Mouse (Mus musculus): ENCODE measurements around the gene Galnt14. TPM values are rescaled to one million over a fixed set of nuclear protein-coding genes. Genes with fewer than 3 reads are reported as not detected.

The Galnt14 gene
- polyA plus RNA-seq, 1 experiment from 2014 or later, result 3.9 TPM

- no peaks in the 10 kb centered on the region for H3K27me3 ChIP-seq
- no peak for ATAC-seq (ENCODE audit: insufficient number of reproducible peaks, insufficient read depth, low FRiP score, low TSS enrichment, low read depth)
- H3K9ac ChIP-seq, result no peak overlapping the region
- no peak overlapping the region for H3K4me2 ChIP-seq
- 81% methylated on average over 7 of the region's 7 CpGs for WGBS
- H3K27ac ChIP-seq, result no peak overlapping the region
- no peak overlapping the region for H3K4me3 ChIP-seq
- no peaks in the 10 kb centered on the region for H3K9me3 ChIP-seq
- no peaks in the 10 kb centered on the region for H3K4me1 ChIP-seq
- no peaks in the 10 kb centered on the region for H3K36me3 ChIP-seq
These were observed 188.1 kb downstream of the Galnt14 start for GRCm38 (mm10) chr17:73522169-73522568.

GRCm38 (mm10) chr17:73519350-73519749 lies 190.9 kb downstream of the Galnt14 start:
- no peaks in the 10 kb centered on the region for H3K27me3 ChIP-seq
- H3K4me3 ChIP-seq, result no peak overlapping the region
- H3K27ac ChIP-seq, result no peak overlapping the region
- H3K36me3 ChIP-seq, result no peaks in the 10 kb centered on the region
- WGBS, result 74% methylated on average over 5 of the region's 5 CpGs
- H3K9me3 ChIP-seq, result no peaks in the 10 kb centered on the region
- no peak overlapping the region for H3K4me2 ChIP-seq
- ATAC-seq (ENCODE audit: insufficient number of reproducible peaks, insufficient read depth, low FRiP score, low TSS enrichment, low read depth), result no peak
- no peak overlapping the region for H3K9ac ChIP-seq
- H3K4me1 ChIP-seq, result no peaks in the 10 kb centered on the region

GRCm38 (mm10) chr17:73518359-73518758 lies 191.9 kb downstream of the Galnt14 start:
- H3K36me3 ChIP-seq, result no peaks in the 10 kb centered on the region
- no peaks in the 10 kb centered on the region for H3K27me3 ChIP-seq
- no peaks in the 10 kb centered on the region for H3K9me3 ChIP-seq
- H3K4me2 ChIP-seq, result no peak overlapping the region
- no peak overlapping the region for H3K4me3 ChIP-seq
- no peak overlapping the region for H3K27ac ChIP-seq
- H3K9ac ChIP-seq, result no peak overlapping the region
- 71% methylated on average over 1 of the region's 1 CpGs for WGBS
- no peak for ATAC-seq (ENCODE audit: insufficient number of reproducible peaks, insufficient read depth, low FRiP score, low TSS enrichment, low read depth)
- H3K4me1 ChIP-seq, result no peaks in the 10 kb centered on the region

GRCm38 (mm10) chr17:73515506-73515905 lies 194.7 kb downstream of the Galnt14 start:
- ATAC-seq (ENCODE audit: insufficient number of reproducible peaks, insufficient read depth, low FRiP score, low TSS enrichment, low read depth), result no peak
- H3K27me3 ChIP-seq, result no peaks in the 10 kb centered on the region
- H3K4me3 ChIP-seq, result no peak overlapping the region
- H3K36me3 ChIP-seq, result no peaks in the 10 kb centered on the region
- WGBS, result 95% methylated on average over 3 of the region's 3 CpGs
- no peak overlapping the region for H3K4me2 ChIP-seq
- no peaks in the 10 kb centered on the region for H3K9me3 ChIP-seq
- H3K9ac ChIP-seq, result no peak overlapping the region
- no peaks in the 10 kb centered on the region for H3K4me1 ChIP-seq
- H3K27ac ChIP-seq, result no peak overlapping the region

- no peaks in the 10 kb centered on the region for H3K36me3 ChIP-seq
- H3K4me1 ChIP-seq, result no peaks in the 10 kb centered on the region
- H3K9me3 ChIP-seq, result no peaks in the 10 kb centered on the region
- no peak for ATAC-seq (ENCODE audit: insufficient number of reproducible peaks, insufficient read depth, low FRiP score, low TSS enrichment, low read depth)
- no peak overlapping the region for H3K9ac ChIP-seq
- H3K27ac ChIP-seq, result no peak overlapping the region
- no peak overlapping the region for H3K4me2 ChIP-seq
- WGBS, result 93% methylated on average over 1 of the region's 1 CpGs
- H3K27me3 ChIP-seq, result no peaks in the 10 kb centered on the region
- H3K4me3 ChIP-seq, result no peak overlapping the region
These were observed 195.4 kb downstream of the Galnt14 start for GRCm38 (mm10) chr17:73514862-73515261.

GRCm38 (mm10) chr17:73514258-73514657 lies 196.0 kb downstream of the Galnt14 start:
- Histone ChIP-seq H3K9me3 (no peaks in the 10 kb centered on the region), H3K36me3 (no peaks in the 10 kb centered on the region), H3K4me3 (no peak overlapping the region), H3K4me2 (no peak overlapping the region), H3K27me3 (no peaks in the 10 kb centered on the region), H3K27ac (no peak overlapping the region), H3K9ac (no peak overlapping the region), H3K4me1 (no peaks in the 10 kb centered on the region)
- no peak for ATAC-seq (ENCODE audit: insufficient number of reproducible peaks, insufficient read depth, low FRiP score, low TSS enrichment, low read depth)
- WGBS, result 88% methylated on average over 4 of the region's 4 CpGs

- ATAC-seq (ENCODE audit: insufficient number of reproducible peaks, insufficient read depth, low FRiP score, low TSS enrichment, low read depth), result no peak
- H3K27me3 ChIP-seq, result no peaks in the 10 kb centered on the region
- no peaks in the 10 kb centered on the region for H3K4me1 ChIP-seq
- no peaks in the 10 kb centered on the region for H3K9me3 ChIP-seq
- no peak overlapping the region for H3K4me3 ChIP-seq
- H3K27ac ChIP-seq, result no peak overlapping the region
- H3K4me2 ChIP-seq, result no peak overlapping the region
- H3K9ac ChIP-seq, result no peak overlapping the region
- WGBS, result 78% methylated on average over 5 of the region's 5 CpGs
- H3K36me3 ChIP-seq, result no peaks in the 10 kb centered on the region
These were observed 197.4 kb downstream of the Galnt14 start for GRCm38 (mm10) chr17:73512844-73513243.

GRCm38 (mm10) chr17:73507804-73508535 lies 202.3 kb downstream of the Galnt14 start:
- H3K4me1 ChIP-seq, result no peaks in the 10 kb centered on the region
- ATAC-seq (ENCODE audit: insufficient number of reproducible peaks, insufficient read depth, low FRiP score, low TSS enrichment, low read depth), result no peak
- WGBS, result 79% methylated on average over 13 of the region's 13 CpGs

GRCm38 (mm10) chr17:73504111-73504510 lies 206.1 kb downstream of the Galnt14 start:
- no peak for ATAC-seq (ENCODE audit: insufficient number of reproducible peaks, insufficient read depth, low FRiP score, low TSS enrichment, low read depth)
- 91% methylated on average over 4 of the region's 4 CpGs for WGBS
- H3K4me3 ChIP-seq, result no peak overlapping the region

More at GRCm38 (mm10) chr17:73507804-73508535, 202.3 kb downstream of the Galnt14 start:
- Histone ChIP-seq H3K9ac (no peak overlapping the region), H3K4me3 (no peak overlapping the region), H3K27me3 (no peaks in the 10 kb centered on the region), H3K36me3 (no peaks in the 10 kb centered on the region), H3K4me2 (no peak overlapping the region), H3K9me3 (no peaks in the 10 kb centered on the region), H3K27ac (no peak overlapping the region)

GRCm38 (mm10) chr17:73502613-73503012 lies 207.6 kb downstream of the Galnt14 start:
- ATAC-seq (ENCODE audit: insufficient number of reproducible peaks, insufficient read depth, low FRiP score, low TSS enrichment, low read depth), result no peak
- no peak overlapping the region for H3K27ac ChIP-seq
- H3K4me2 ChIP-seq, result no peak overlapping the region
- no peak overlapping the region for H3K9ac ChIP-seq
- no peaks in the 10 kb centered on the region for H3K4me1 ChIP-seq
- WGBS, result 86% methylated on average over 4 of the region's 4 CpGs
- H3K36me3 ChIP-seq, result no peaks in the 10 kb centered on the region
- no peak overlapping the region for H3K4me3 ChIP-seq
- no peaks in the 10 kb centered on the region for H3K9me3 ChIP-seq
- H3K27me3 ChIP-seq, result no peaks in the 10 kb centered on the region

More at GRCm38 (mm10) chr17:73504111-73504510, 206.1 kb downstream of the Galnt14 start:
- Histone ChIP-seq H3K27ac (no peak overlapping the region), H3K9me3 (no peaks in the 10 kb centered on the region), H3K36me3 (no peaks in the 10 kb centered on the region), H3K27me3 (no peaks in the 10 kb centered on the region), H3K9ac (no peak overlapping the region), H3K4me2 (no peak overlapping the region), H3K4me1 (no peaks in the 10 kb centered on the region)

- no peak for ATAC-seq (ENCODE audit: insufficient number of reproducible peaks, insufficient read depth, low FRiP score, low TSS enrichment, low read depth)
- H3K4me2 ChIP-seq, result no peak overlapping the region
- H3K27ac ChIP-seq, result no peak overlapping the region
- no peaks in the 10 kb centered on the region for H3K36me3 ChIP-seq
- WGBS, result 75% methylated on average over 4 of the region's 4 CpGs
- H3K4me1 ChIP-seq, result no peaks in the 10 kb centered on the region
- no peak overlapping the region for H3K9ac ChIP-seq
- no peak overlapping the region for H3K4me3 ChIP-seq
- no peaks in the 10 kb centered on the region for H3K9me3 ChIP-seq
- no peaks in the 10 kb centered on the region for H3K27me3 ChIP-seq
These were observed 220.7 kb downstream of the Galnt14 start for GRCm38 (mm10) chr17:73489519-73489918.

- Histone ChIP-seq H3K4me1 (no peaks in the 10 kb centered on the region), H3K27me3 (no peaks in the 10 kb centered on the region), H3K9ac (no peak overlapping the region), H3K9me3 (no peaks in the 10 kb centered on the region), H3K4me3 (no peak overlapping the region), H3K27ac (no peak overlapping the region), H3K4me2 (no peak overlapping the region), H3K36me3 (no peaks in the 10 kb centered on the region)
- no peak for ATAC-seq (ENCODE audit: insufficient number of reproducible peaks, insufficient read depth, low FRiP score, low TSS enrichment, low read depth)
- WGBS, result 26% methylated on average over 13 of the region's 13 CpGs
These were observed 222.5 kb downstream of the Galnt14 start for GRCm38 (mm10) chr17:73487792-73488191.
